Mouse (Mus musculus) bone marrow macrophage, adult 2 months (primary cell): ENCODE results near the gene Faap24. TPM values are rescaled to one million over a fixed set of nuclear protein-coding genes. Genes with fewer than 3 reads are reported as not detected.

Experiments
- H3K27ac ChIP-seq: 2 replicates; pipeline ENCODE4 v1.5.1; 2012; ENCODE audit warnings: low read depth, low read length; ENCODE audit not compliant: insufficient read depth
- H3K4me1 ChIP-seq: 2 replicates; pipeline ENCODE4 v1.6.1; 2012; ENCODE audit warnings: low read length; ENCODE audit not compliant: control insufficient read depth, insufficient read depth
- H3K4me3 ChIP-seq: 2 replicates; pipeline ENCODE4 v1.5.1; 2012; ENCODE audit warnings: mild to moderate bottlenecking, low read length, moderate library complexity; ENCODE audit not compliant: insufficient read depth
- CTCF ChIP-seq: IDR thresholded peaks from 2 replicates; pipeline ENCODE4 v1.5.1; 2012; ENCODE audit warnings: low read depth, mild to moderate bottlenecking, low read length, moderate library complexity
- POLR2A ChIP-seq: IDR thresholded peaks from 2 replicates; pipeline ENCODE4 v1.6.1; 2012; ENCODE audit warnings: mild to moderate bottlenecking, low read depth, low read length, borderline replicate concordance
- polyA plus RNA-seq: library from polyadenylated mRNA; stranded (reverse); fragments of >200 nt; gene quantifications from 2 replicates; pipeline ENCODE4 v1.2.4, GENCODE M21; 2012; ENCODE audit not compliant: missing spikeins, insufficient read depth, insufficient read length

Gene Faap24
- polyA plus RNA-seq, 1 experiment, result 8.1 TPM

- no peak overlapping the region for H3K4me3 ChIP-seq
- H3K27ac ChIP-seq, result no peak overlapping the region
- H3K4me1 ChIP-seq, result no peaks in the 10 kb centered on the region
- no peak for TF ChIP-seq CTCF
- TF ChIP-seq POLR2A, result no peak
Measured at GRCm38 (mm10) chr7:35372483-35373017, 24.1 kb downstream of the Faap24 start.

- no peak overlapping the region for H3K4me3 ChIP-seq
- no peak overlapping the region for H3K27ac ChIP-seq
- no peaks in the 10 kb centered on the region for H3K4me1 ChIP-seq
- TF ChIP-seq POLR2A (no peak), CTCF (no peak)
Measured at GRCm38 (mm10) chr7:35371096-35371495, 25.5 kb downstream of the Faap24 start.

- TF ChIP-seq CTCF, result no peak
- no peak for TF ChIP-seq POLR2A
- Histone ChIP-seq H3K4me3 (no peak overlapping the region), H3K4me1 (no peaks in the 10 kb centered on the region), H3K27ac (no peak overlapping the region)
Measured at GRCm38 (mm10) chr7:35365161-35365910, 31.3 kb downstream of the Faap24 start.

- Histone ChIP-seq H3K4me3 (no peak overlapping the region), H3K27ac (no peak overlapping the region), H3K4me1 (no peaks in the 10 kb centered on the region)
- no peak for TF ChIP-seq POLR2A
- no peak for TF ChIP-seq CTCF
Measured at GRCm38 (mm10) chr7:35362868-35363267, 33.8 kb downstream of the Faap24 start.

GRCm38 (mm10) chr7:35362253-35362652, 34.4 kb downstream of the Faap24 start:
- TF ChIP-seq POLR2A (no peak), CTCF (no peak)
- Histone ChIP-seq H3K4me3 (no peak overlapping the region), H3K27ac (no peak overlapping the region), H3K4me1 (no peaks in the 10 kb centered on the region)

- TF ChIP-seq CTCF (no peak), POLR2A (no peak)
- Histone ChIP-seq H3K4me1 (no peaks in the 10 kb centered on the region), H3K4me3 (no peak overlapping the region), H3K27ac (no peak overlapping the region)
Measured at GRCm38 (mm10) chr7:35357621-35358020, 39.0 kb downstream of the Faap24 start.

GRCm38 (mm10) chr7:35355303-35355872, 41.2 kb downstream of the Faap24 start:
- no peak overlapping the region for H3K4me3 ChIP-seq
- no peak overlapping the region for H3K27ac ChIP-seq
- no peak for TF ChIP-seq CTCF
- no peak for TF ChIP-seq POLR2A
- no peaks in the 10 kb centered on the region for H3K4me1 ChIP-seq

GRCm38 (mm10) chr7:35353306-35353705, 43.3 kb downstream of the Faap24 start:
- Histone ChIP-seq H3K4me3 (no peak overlapping the region), H3K27ac (no peak overlapping the region), H3K4me1 (no peaks in the 10 kb centered on the region)
- TF ChIP-seq CTCF, result no peak
- TF ChIP-seq POLR2A, result no peak

- TF ChIP-seq POLR2A (no peak), CTCF (no peak)
- H3K4me3 ChIP-seq, result no peak overlapping the region
- H3K4me1 ChIP-seq, result no peaks in the 10 kb centered on the region
- no peak overlapping the region for H3K27ac ChIP-seq
Measured at GRCm38 (mm10) chr7:35351155-35351554, 45.5 kb downstream of the Faap24 start.
